Mouse (Mus musculus): ENCODE data around the gene Oser1.

- TF ChIP-seq CTCF (IDR thresholded peaks at IDR 0.05; ENCODE audit: control insufficient read depth, insufficient read depth, insufficient read length) = no peak
- peak; percentile 96 for TF ChIP-seq USF1 (IDR thresholded peaks at IDR 0.05; ENCODE audit: low read depth)
- no peak for TF ChIP-seq CEBPB (IDR thresholded peaks at IDR 0.05; ENCODE audit: low read depth)
Observed at GRCm38 (mm10) chr2:163419346-163420045, 5.0 kb downstream of the Oser1 start.
